Mouse (Mus musculus): Measurements from ENCODE around the gene Grm1. TPM values are rescaled to one million over a fixed set of nuclear protein-coding genes. Genes with fewer than 3 reads are reported as not detected.
"Not testable (repeated sequence)": the region's sequence is repeated elsewhere in the genome, so short reads cannot be mapped to it uniquely, and the experiment has no call there.

The Grm1 gene
- 0.08 TPM in 1 of 2 replicates, not detected in the other for total RNA-seq (2021)
- long read RNA-seq, experiment 1, partial matches to known transcripts, result 0 of 1 reads
- long read RNA-seq, experiment 1, other reads (novel, unspliced or antisense), result 1 of 1 reads
- long read RNA-seq, experiment 2, partial matches to known transcripts, result 0 of 1 reads
- long read RNA-seq, experiment 2, other reads (novel, unspliced or antisense), result 1 of 1 reads

- DNase-seq, result peak; percentile 40
Measured at GRCm38 (mm10) chr10:11081611-11082398, at the start of gene Grm1. Gene Grm1 (minus strand): TSS chr10:11082356.

DNA sequence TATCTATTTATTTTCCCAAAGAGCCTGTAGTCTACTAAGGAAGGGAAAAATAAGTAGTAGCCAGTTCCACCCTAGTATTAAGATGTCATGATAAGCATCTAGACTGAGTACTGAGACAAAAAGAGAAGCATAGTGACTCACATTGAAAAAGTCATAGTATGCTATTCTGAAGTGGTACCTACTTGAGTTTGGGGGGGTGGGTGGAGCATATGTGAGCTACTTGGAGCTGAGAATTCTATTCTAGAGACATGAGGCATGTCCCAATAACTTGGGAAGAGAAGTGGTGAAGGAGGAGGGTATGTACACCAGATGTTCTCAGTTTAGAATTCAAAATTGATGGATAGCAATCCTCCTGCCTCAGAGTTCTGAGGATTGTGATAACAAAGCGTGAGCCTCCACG lies 39.6 kb upstream of the Grm1 start:
- no peak for DNase-seq

DNA sequence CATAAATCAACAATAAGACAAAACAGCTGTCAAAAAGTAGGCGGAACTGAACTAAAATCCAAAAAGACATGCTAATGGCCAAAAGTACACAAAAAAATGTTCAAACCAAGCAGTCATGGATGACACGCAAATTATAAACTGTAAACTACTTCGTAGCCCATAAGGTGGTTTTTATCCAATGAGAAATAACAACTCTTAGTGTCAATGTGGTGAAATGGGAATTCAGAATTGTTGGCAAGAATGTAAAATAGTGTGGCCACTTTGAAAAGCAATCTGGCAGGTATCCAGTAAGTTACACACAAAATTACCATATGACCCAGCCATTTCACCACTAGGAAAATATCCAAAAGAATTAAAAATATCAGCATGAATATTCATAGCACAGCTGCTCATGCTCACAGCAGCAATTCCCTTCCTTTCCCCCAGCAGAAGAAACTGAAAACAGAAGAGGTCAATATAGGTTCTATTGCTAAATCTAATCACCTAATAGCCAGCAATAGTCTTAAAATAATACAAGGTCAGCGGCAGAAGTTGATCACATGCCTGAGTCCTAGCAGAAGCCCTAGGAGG lies 16.4 kb upstream of the Grm1 start:
- no peak for DNase-seq

DNA sequence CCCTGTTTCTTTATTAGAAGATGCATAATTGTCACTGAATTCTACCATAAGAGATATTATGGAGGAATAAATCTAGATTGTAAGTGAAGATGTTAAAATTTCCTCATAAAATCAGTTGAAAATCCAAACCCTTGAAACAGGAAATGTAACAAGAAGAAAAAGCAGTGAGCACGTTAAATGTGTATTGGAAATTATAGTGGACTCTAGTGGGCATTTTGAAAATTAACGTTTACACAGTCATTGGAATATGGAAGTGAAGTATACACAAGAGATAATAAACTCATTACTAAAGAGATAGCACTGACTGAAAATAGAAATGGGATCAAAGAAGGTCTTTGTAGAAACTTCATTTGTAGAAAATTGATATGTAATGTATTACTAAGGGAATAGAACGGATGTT lies 4.2 kb upstream of the Grm1 start:
- DNase-seq, result no peak

DNA sequence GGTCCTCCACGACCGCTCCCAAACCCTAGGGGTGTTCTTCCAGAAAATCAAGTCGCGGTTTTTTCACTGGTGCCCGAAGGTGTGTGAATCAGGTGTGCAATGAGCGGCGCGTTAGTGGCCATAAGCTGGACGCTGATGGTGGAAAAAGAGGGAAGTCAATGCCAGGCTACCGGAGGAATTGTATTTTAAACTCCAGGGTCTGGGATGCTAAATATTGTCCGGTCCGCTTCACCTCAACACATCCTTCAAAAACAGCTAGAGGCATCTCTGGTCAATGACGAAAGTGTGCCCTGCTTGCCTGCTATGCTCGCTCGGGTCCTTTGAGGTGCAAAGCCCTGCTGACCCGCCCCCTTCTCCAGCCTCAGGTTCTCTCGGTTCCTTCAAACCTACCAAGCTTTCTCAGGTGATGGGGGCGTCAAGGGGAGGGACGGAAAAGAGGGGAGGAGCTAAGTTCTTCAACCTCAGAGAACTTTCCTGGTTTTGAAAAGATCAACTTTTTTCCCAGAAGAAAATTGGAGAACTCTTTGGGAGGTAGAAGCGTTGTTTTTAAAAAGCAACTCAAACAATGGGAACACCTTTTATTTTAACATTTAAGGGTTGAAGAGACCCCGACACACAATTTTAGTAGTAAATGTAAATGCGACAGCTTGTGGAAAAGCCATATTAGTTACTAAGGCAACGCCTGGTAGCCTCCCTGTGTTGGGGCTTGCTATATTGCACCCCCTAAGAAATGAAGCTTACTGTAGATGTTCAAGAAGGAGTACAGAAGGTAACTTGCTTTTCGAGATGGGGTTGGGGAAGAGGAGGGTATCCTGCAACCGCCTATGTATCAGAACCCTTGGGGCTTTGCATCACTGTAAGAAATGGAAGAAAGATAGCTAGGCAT lies 1.2 kb downstream of the Grm1 start:
- no peak for DNase-seq

DNA sequence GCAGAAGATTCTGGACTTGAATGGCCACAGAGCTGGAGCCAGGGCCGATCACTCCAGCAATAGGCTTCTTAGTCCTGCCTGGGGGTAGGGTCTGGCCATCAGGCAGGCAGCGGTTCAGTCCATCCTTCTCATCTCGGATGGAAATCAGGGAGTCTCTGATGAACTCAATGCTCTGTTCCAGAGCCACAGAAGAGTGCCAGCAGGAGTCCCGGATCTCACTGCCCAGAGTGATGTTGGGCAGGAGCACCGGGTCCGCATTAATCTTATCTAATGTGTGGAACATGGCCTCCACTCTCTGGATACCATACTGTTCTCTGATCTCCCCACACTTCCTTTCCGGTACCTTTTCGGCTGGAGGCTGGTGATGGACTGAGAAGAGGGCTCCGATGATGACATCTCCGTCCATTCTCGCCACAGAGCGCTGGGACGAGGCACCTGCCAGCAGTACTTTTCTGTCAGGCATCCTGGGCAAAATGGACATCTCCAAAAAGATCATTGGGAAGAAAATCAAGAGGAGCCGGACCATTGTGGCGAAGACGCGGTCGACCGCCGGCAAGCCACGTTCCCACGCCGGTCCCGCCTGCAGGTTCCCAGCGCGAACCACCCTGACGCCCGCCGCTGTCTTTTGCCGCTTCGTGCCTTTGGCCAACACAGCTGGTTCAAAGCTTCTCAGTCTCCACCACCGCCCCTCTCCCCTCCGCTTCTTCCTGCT lies 2.0 kb downstream of the Grm1 start:
- DNase-seq, result no peak

GRCm38 (mm10) chr10:11079506-11079905 lies 2.6 kb downstream of the Grm1 start:
- DNase-seq, result no peak

DNA sequence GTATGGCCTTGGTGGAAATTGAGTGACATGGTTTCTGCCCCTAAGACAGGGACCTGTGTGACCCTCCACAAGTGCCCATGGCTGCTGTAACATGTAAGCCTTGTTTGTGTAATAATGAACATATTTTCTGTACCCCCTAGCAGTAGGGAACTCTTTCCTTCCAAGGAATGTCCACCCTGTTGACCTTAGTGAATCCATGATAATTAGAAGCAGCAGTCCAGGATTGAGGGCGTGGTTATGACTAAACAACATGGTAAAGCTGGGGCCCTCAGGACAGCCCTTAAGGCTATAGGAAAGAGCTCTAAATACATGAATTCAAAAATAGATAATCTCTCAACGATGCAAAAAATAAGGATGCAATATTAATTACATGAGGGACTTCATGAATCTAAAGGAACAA lies 17.0 kb downstream of the Grm1 start:
- DNase-seq, result no peak

DNA sequence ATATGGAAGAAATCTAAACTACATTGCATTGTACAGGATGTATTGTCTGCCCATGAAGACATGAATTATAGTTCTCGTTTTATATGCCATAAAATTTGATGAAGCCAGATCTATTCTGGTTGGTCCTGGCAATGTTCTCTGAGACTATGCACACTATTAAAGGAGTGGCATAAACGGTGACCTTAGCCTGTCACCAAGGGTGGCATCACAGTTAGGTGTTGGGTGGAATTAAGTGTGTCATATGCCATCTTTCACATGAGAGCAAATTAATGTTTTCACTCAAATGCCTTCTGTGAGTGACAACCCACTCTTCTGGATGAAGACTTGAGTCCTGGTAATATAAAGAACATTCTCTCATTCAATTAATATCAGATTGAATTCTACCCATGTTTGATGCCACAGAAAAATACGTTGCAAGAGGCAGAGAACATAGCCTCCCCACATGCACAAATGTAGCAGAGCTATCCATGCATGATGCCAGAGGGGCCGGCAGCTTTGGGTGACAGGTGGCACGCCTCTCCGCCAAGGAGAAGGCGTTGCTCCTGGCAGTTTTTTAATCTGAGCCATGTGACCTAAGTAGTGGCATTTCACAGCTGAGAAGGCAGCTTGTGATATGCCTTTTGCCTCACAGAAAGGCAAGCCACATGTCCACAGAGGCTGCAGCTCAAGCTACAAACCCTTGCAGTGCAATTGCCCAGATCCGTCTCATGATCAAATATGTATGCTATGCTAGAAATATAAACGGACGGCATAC lies 20.7 kb downstream of the Grm1 start:
- DNase-seq, result no peak

GRCm38 (mm10) chr10:11049361-11049760 lies 32.8 kb downstream of the Grm1 start:
- no peak for DNase-seq

DNA sequence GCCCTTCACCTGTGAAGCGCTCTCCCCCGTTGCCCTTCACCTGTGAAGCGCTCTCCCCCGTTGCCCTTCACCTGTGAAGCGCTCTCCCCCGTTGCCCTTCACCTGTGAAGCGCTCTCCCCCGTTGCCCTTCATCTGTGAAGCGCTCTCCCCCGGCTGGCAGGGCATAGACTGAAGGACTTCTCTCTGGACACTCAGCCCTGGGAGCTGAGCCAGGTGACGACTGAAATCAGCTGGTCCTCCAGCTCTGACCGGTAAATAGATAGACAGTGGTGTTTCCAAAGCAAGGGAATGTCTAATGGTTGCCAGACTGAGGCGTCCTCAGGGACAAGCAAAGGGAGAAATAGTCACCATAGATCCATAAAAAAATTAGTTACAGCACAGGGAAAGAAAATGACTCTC lies 36.7 kb downstream of the Grm1 start:
- DNase-seq, result not testable (repeated sequence)

DNA sequence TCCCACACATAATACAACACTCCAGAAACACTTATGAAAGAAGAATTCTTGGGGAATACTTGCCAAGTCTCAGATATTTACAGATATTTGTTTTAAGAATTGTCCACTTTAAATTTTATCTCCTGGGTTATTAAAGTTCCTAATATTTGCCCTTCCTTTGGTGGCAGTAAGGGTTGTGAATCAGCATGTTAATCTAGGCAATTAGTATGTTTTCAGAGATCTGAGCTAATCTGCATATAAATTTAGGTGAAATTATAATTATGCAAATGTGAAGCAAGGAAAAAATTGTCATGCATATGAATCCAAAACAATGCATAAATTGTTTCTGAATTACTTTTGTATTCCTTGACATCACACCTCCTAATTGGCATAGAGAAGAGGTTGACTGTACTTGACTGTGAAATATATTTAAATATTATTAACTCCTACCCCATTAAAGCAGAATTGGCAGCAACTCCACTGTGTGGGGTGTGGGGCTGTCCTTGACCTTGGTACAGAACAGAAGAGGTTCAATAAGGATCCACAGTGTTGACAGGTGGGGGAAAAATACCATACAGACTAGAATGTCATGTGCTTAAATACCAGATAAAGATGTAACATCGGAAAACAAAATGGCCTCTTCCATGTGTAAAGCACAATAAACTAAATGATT lies 37.6 kb downstream of the Grm1 start:
- DNase-seq, result no peak

GRCm38 (mm10) chr10:11039323-11039722 lies 42.8 kb downstream of the Grm1 start:
- no peak for DNase-seq

GRCm38 (mm10) chr10:11032221-11032620 lies 49.9 kb downstream of the Grm1 start:
- DNase-seq, result no peak

DNA sequence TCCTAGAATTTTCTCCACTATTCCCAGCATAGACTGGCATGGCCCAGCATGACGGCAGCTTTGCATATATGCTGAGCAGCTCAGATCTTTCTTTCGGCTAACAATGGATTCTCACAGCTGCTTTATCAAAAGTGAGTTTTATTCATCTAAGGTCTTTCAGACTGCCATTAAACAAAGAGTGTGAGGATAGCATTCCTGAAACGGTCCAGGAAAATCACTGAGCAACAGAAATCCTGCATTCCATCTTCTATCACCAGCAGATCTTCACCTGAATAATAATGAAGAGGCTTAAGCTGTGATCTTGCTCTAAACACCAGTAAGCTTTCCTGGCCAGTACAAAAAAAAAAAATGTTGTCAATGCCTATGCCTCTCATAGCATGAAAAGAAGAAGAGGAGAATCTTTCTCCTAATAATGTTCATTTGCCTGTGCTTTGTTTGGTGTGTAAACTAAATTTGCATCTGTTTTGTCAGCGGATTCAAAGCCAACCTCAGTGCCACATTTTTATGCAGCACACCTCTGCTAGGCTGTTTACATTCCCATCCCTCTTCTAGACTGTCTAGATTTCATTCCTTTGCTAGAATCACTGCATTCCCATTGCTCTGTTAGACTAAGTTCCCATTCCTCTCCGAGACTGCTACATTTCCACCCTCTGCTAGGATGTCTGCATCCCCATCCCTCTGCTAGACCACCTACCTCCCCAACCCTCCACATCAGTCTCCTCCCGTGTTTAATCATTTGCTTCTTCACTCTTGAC lies 56.2 kb downstream of the Grm1 start:
- no peak for DNase-seq

DNA sequence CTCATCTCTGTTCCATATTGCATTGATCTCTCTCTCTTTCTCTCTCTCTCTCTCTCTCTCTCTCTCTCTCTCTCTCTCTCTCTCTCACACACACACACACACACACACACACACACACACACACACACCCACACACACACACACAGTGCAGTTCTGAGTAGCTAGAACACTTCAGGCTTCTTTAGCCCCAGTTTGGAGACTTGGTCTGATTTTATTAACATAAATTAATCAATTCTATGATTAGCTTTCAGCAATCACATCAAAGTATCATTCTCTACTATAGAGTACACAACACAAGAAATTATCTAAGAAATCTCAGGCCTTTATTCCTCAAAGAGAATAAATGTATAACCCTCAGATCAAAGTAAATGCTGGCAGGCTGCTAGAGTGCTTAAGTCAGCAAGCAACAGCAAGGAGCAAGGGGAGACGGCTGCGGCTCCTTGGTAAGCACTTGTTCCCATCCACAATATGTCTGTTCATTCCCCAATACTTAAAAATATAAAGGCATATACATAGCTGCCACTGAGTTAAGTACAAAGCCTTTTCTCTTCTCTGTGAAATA lies 63.1 kb downstream of the Grm1 start:
- no peak for DNase-seq

DNA sequence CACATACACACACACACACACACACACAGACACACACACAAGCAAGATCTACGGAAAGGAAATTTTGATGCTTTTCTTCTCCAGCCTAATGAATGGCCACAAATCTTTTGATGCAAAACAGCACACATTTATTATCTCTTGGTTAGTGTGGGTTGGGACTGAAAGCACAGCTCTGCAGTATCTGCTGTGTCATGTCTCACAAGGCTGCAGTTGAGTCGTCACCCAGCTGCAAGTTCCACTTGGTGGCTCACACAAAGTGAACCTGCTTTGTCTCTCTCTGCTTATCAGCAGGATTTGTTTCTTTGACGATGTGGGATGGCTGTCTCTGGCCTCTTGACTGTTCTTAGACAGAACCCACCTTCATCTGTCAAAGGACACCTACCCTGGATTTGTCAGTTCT lies 68.5 kb downstream of the Grm1 start:
- no peak for DNase-seq

DNA sequence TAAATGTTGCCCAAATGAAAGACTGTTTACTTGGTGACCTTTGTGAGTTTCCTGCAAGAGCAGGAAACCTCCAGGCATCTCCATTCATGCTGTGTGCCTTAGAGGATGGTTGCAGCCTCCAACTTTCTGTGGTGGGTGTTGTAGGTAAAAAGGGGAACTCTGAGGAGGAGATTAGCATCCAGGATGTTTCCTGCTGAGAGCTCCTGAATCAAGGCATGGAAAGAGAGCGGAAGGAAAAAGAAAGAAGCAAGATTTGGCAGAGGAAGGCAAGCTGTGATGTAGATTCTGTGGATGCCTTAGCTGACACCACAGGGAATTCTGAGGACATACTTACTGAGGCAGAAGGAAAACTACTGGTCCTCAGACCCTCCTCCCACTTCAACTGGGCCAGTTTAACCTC lies 85.4 kb downstream of the Grm1 start:
- no peak for DNase-seq

- DNase-seq, result no peak
Measured at GRCm38 (mm10) chr10:10991708-10992107, 90.4 kb downstream of the Grm1 start.

- no peak for DNase-seq
Measured at GRCm38 (mm10) chr10:10971311-10971710, 110.8 kb downstream of the Grm1 start.

Measured in adrenal gland, postnatal 14 days (tissue).